Mouse (Mus musculus) adrenal gland, postnatal 36 days (tissue): Measurements from ENCODE around the gene Pam. TPM values are rescaled to one million over a fixed set of nuclear protein-coding genes. Genes with fewer than 3 reads are reported as not detected.

Source experiments
- DNase-seq, 2 experiments: peaks; one replicate each; pipeline ENCODE4 v3.0.0; 2021; ENCODE audit warnings: mixed read lengths in 1 of 2
- total RNA-seq, 2 experiments: library from RNA; stranded (reverse); gene quantifications; 2 replicates each; pipeline ENCODE4 v1.2.3; 2021

The Pam gene
- total RNA-seq, 2 experiments from 2014 or later = 379 to 391 TPM

- DNase-seq = peak; percentile 65 to 66
Measured at GRCm38 (mm10) chr1:97910874-97911273, 184.6 kb downstream of the Pam start.

- DNase-seq = no peak
Measured at GRCm38 (mm10) chr1:97909561-97909960, 185.9 kb downstream of the Pam start.

DNA sequence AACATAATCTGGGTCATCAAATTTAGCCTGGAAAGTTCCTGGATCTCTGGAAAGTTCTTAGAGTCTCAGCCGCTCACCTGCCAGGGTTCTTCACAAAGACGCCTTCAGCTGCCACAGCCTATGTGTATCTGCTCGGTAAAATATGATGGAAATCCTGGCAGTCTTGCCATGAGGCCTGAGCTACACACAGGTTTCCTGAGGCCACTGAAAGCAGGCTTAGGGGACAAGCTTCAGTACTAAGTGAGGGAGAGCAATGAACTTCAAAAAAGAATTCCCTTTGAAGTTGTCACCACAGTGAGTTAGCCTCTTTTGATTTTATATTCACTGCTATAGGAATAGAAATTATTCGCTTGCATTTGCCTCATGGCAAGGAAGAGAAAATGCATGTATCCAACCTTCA lies 186.7 kb downstream of the Pam start:
- no peak for DNase-seq

GRCm38 (mm10) chr1:97903912-97904460 lies 191.5 kb downstream of the Pam start:
- DNase-seq = peak; percentile 41 to 45

GRCm38 (mm10) chr1:97902830-97903229 lies 192.6 kb downstream of the Pam start:
- no peak for DNase-seq

DNA sequence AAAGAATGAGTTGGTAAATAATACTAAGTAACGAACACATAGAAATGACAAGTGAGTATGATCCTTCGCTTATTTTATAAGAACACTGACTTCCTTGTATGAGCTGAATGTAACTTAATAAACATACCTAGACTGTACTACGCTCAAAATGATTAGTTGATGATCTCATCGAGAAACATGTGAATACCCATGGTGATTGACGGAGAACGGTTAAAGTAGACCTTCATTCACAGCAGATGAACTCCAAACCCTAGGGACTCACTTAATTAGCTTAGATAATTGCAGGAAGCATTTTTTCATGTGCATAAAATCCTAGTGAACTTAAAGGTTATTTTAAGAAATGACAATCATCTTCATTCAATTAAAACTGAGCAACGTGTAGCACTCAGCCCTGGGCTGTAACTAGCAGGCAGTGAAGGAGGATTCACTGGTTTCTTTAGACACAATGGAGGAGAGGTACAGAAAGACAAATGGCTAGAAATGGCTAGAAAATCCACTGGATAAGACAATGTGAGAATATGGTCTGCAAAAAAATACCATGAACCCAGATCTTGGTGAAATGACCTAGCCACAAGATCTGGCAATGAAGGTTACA lies 194.8 kb downstream of the Pam start:
- no peak for DNase-seq

DNA sequence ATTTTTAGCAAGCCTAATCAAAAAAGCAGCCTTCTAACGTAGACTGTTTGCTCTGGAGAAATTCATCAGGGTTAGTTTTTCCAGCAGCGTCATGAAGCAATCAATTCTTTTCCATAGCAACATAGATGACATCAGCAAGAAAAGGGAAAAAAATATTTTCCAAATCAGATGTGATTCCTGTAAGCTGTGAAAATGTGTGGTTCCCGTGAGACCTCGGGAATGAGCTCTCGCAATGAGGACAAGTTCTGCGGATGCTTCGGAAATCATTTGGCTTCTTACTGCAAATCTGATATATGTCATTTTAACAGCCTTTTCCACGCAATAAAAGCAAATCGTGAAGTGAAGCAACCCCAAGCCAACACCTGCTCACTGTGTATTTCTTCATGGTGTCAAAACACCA lies 207.9 kb downstream of the Pam start:
- no peak for DNase-seq

DNA sequence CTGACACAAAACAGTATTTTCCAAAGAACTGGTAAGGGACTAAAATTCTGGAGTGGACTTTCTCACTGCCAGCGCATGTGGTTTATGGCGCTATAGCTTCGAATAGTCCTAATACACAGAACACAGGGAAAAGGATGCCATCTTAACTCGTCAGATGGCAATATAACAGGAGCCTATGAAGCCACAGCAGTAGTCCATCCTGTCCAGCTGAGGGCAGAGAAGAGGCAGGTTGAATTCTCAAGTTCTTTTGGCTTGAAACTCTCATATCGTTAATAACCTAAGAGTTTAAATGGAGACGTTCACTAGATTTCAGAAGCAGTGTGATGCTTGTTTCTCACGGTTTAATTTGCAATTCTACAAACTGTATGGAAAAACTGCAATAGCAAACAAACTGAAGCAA lies 211.9 kb downstream of the Pam start:
- no peak for DNase-seq

- DNase-seq = no peak
Measured at GRCm38 (mm10) chr1:97877037-97877436, 218.4 kb downstream of the Pam start.

- no peak for DNase-seq
Measured at GRCm38 (mm10) chr1:97873490-97874054, 221.9 kb downstream of the Pam start.

GRCm38 (mm10) chr1:97872493-97872892 lies 223.0 kb downstream of the Pam start:
- peak in 1 of 2 experiments; percentile 18 for DNase-seq

DNA sequence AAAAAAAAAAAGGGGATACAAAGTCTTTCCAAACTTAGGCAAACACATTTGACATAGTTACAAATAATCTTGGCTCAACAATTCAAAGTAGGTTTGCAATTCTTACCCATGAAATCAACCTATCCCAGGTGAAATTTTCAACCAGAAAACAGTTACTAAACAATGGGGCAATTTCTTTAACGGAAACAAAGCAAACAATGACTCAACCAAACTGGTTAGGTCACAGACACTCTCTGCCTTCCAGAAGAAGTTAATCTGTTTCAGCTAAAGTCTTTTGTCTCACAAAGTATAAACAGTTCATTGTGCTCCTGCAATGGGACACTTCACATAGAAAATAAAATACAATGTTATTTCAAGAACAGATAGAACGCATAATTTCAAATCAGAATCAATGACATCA lies 223.4 kb downstream of the Pam start:
- DNase-seq = no peak

DNA sequence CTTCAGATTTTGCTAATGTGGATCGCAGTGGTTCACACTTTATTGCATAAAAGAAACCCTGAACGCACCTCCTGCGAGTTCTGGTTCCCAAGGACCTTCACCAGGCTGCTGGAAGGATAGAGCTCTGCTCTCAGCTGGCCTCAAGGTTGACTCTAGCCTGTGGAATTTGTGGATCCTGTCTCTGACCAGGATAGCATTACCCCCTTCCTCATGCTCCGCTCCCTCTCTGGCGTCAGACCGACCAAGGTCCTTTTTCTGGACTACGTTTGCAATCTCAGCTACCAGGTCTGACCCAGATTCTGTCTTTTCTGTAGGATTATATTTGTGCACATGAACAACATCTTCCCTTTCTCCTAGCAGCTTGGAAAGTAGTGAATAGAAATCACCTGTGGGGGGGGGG lies 231.3 kb downstream of the Pam start:
- peak; percentile 57 to 58 for DNase-seq

DNA sequence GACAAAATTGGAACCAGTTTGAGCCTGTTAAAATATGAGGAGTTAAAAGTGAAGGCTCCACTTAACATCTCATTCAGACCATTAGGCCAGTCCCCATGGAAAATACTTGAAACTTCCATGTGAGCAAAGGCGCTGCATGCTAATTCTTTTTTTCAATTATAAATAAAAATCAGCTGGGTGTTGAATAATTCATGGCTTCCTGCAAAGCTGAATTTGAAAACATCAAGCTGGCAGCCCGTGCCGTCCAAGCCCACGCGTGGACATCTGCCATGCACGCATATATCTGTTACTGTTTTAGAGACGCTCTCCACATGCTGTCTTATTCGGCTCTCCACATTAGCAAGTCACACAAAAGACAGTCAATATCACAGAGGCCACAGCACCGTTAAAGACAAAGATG lies 232.3 kb downstream of the Pam start:
- DNase-seq = no peak

GRCm38 (mm10) chr1:97862734-97863133 lies 232.7 kb downstream of the Pam start:
- no peak for DNase-seq

- no peak for DNase-seq
Measured at GRCm38 (mm10) chr1:97854256-97854655, 241.2 kb downstream of the Pam start.

DNA sequence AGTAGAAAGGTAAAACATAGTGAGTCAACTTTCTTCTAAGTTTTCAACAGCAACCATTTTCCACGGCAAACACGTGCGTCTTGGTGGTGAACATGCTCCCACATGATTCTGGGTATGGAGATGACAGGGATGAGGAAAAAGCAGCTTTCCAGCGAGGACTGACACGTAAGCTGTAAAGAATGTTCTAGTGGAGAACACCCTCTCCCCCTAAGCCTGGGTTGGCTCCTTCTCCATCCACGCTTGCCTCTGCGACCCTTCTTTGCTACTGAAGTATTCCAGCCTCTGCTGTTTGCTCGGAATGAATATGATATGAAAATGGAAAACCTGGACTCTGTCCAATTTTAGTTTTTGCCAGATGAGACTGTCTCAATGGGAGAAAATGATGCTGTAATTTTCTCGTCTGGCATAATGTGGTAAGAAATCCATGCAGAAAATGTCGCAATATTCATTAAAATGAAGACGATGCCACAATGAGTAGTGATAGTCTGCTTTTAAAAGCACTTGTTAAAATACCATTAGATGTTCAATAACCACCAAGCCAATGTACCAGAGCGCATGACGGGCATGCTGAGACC lies 243.8 kb downstream of the Pam start:
- no peak for DNase-seq

DNA sequence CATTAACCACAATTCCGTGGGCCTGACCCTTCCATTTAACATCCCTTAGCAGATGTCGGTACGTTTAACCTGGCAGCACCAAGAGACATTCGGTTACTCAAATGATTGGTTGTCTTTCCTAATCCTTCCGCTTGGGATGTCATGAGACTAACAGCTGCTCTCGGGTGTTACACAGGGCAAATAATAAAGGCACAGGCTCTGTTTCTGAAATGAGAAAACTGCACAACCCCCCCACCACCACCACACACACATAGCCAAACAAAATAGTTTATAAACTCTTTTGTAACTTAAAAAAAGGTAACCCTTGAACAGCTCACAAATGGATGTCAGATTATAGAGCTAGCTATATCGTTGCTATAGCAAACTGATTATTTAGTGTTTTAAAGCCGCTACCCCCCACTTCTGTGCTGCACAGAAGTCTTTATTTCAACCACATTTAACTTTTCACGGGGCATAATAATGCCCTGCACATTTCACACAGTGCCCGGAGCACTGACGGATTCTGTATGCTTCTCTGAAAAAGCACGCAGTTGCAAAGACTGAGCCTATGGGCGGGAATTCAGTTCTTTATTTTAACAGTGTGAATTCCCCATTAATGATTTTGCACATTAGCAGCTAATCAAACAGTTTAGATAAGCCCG lies 246.7 kb downstream of the Pam start:
- DNase-seq = no peak

GRCm38 (mm10) chr1:97843220-97843992 lies 252.0 kb downstream of the Pam start:
- no peak for DNase-seq

- no peak for DNase-seq
Measured at GRCm38 (mm10) chr1:97834354-97834822, 261.1 kb downstream of the Pam start.

- peak in 1 of 2 experiments; percentile 15 for DNase-seq
Measured at GRCm38 (mm10) chr1:97833466-97834353, 261.7 kb downstream of the Pam start.
